10 mouse cellular contexts compared by ENCODE assay signal in genomic region chr4:136324226-136324625, GRCm38 (mm10). TPM values are rescaled to one million over a fixed set of nuclear protein-coding genes. Genes with fewer than 3 reads are reported as not detected.
A peak's percentile ranks its signal among the peaks of the same experiment; 100 is the strongest.
DNase-seq lines count a peak whose midpoint lies in the region; ATAC-seq and TF ChIP-seq lines count a peak whose summit lies in the region.
"Had no signal": no experiment of that assay in that cellular context is flagged by ENCODE, and none has a peak within 500 bp of the region (broad histone marks: within the 10 kb centered on the region; RNA-seq: fewer than 3 reads in every experiment).

No protein-coding gene starts in this region.

- H3K36me3 ChIP-seq in forebrain, embryonic 14.5 days (ENCODE audit: control insufficient read depth, insufficient read depth, low read length), result peaks cover 70% of the 10 kb centered on the region
- peaks cover 25% of the 10 kb centered on the region for H3K36me3 ChIP-seq in forebrain, embryonic 16.5 days (ENCODE audit: control insufficient read depth, insufficient read depth)
- peaks cover 54% of the 10 kb centered on the region for H3K36me3 ChIP-seq in hindbrain, embryonic 13.5 days

- no peak overlapping the region for H3K27ac ChIP-seq in forebrain, embryonic 14.5 days (ENCODE audit: low read depth, low read length)
- H3K27ac ChIP-seq in forebrain, embryonic 16.5 days (ENCODE audit: low read length), result no peak overlapping the region
- H3K27ac ChIP-seq in hindbrain, embryonic 13.5 days, result no peak overlapping the region
- H3K27ac ChIP-seq: liver, embryonic 15.5 days; neural tube, embryonic 13.5 days had no signal

- H3K27me3 ChIP-seq in forebrain, embryonic 14.5 days (replicated peaks; ENCODE audit: control insufficient read depth, insufficient read depth, low read length), result no peaks in the 10 kb centered on the region
- H3K27me3 ChIP-seq in forebrain, embryonic 16.5 days (replicated peaks; ENCODE audit: control insufficient read depth, insufficient read depth, low read length), result no peaks in the 10 kb centered on the region
- H3K27me3 ChIP-seq in hindbrain, embryonic 13.5 days, result no peaks in the 10 kb centered on the region
- H3K27me3 ChIP-seq: liver, embryonic 15.5 days; neural tube, embryonic 13.5 days had no signal

- no peaks in the 10 kb centered on the region for H3K9me3 ChIP-seq in forebrain, embryonic 14.5 days (replicated peaks; ENCODE audit: control insufficient read depth, low read length)
- no peaks in the 10 kb centered on the region for H3K9me3 ChIP-seq in forebrain, embryonic 16.5 days (ENCODE audit: control insufficient read depth, low read length)
- no peaks in the 10 kb centered on the region for H3K9me3 ChIP-seq in hindbrain, embryonic 13.5 days
- H3K9me3 ChIP-seq: liver, embryonic 15.5 days; neural tube, embryonic 13.5 days had no signal

- TF ChIP-seq POLR2A in lung, adult 2 months (IDR thresholded peaks at IDR 0.05; ENCODE audit: borderline replicate concordance, extremely low read depth, low read depth, low read length), result no peak

- no peak overlapping the region for H3K9ac ChIP-seq in forebrain, embryonic 14.5 days (ENCODE audit: low read length)
- no peak overlapping the region for H3K9ac ChIP-seq in forebrain, embryonic 16.5 days (replicated peaks; ENCODE audit: low read depth, low read length)
- no peak overlapping the region for H3K9ac ChIP-seq in hindbrain, embryonic 13.5 days
- H3K9ac ChIP-seq: liver, embryonic 15.5 days; neural tube, embryonic 13.5 days had no signal

- WGBS in forebrain, embryonic 14.5 days, result 51% methylated on average over 2 of the region's 2 CpGs
- 74% methylated on average over 2 of the region's 2 CpGs for WGBS in forebrain, embryonic 16.5 days
- WGBS in lung, adult 2 months, result 31% methylated on average over 2 of the region's 2 CpGs
- 76% methylated on average over 2 of the region's 2 CpGs for WGBS in hindbrain, embryonic 13.5 days

- no peak for ATAC-seq in forebrain, embryonic 14.5 days
- no peak for ATAC-seq in forebrain, embryonic 16.5 days
- ATAC-seq in hindbrain, embryonic 13.5 days (ENCODE audit: low FRiP score), result no peak

- TF ChIP-seq CTCF in lung, adult 2 months (IDR thresholded peaks at IDR 0.05; ENCODE audit: insufficient read depth, low read length), result no peak

- no peak overlapping the region for H3K4me3 ChIP-seq in forebrain, embryonic 14.5 days (ENCODE audit: low read depth, low read length)
- H3K4me3 ChIP-seq in forebrain, embryonic 16.5 days (replicated peaks; ENCODE audit: low read length), result no peak overlapping the region
- H3K4me3 ChIP-seq in lung, adult 2 months (replicated peaks; ENCODE audit: extremely low read depth, low read depth, low read length), result no peak overlapping the region
- no peak overlapping the region for H3K4me3 ChIP-seq in hindbrain, embryonic 13.5 days
- H3K4me3 ChIP-seq: liver, embryonic 15.5 days; neural tube, embryonic 13.5 days had no signal

- no peaks in the 10 kb centered on the region for H3K4me1 ChIP-seq in forebrain, embryonic 14.5 days (ENCODE audit: control insufficient read depth, insufficient read depth, low read length)
- no peaks in the 10 kb centered on the region for H3K4me1 ChIP-seq in forebrain, embryonic 16.5 days (replicated peaks; ENCODE audit: control insufficient read depth, insufficient read depth, low read length)
- H3K4me1 ChIP-seq in lung, adult 2 months (ENCODE audit: control insufficient read depth, insufficient read depth, low read length), result no peaks in the 10 kb centered on the region; the same call in 1 of the 2 replicates
- no peaks in the 10 kb centered on the region for H3K4me1 ChIP-seq in hindbrain, embryonic 13.5 days (replicated peaks)
- H3K4me1 ChIP-seq: liver, embryonic 15.5 days had no signal

- no peak overlapping the region for H3K4me2 ChIP-seq in forebrain, embryonic 14.5 days (ENCODE audit: low read length)
- H3K4me2 ChIP-seq in forebrain, embryonic 16.5 days (ENCODE audit: low read length), result no peak overlapping the region
- H3K4me2 ChIP-seq in hindbrain, embryonic 13.5 days, result no peak overlapping the region
- H3K4me2 ChIP-seq: liver, embryonic 15.5 days; neural tube, embryonic 13.5 days had no signal

- peak; percentile 29 for DNase-seq in forebrain, embryonic 14.5 days (ENCODE audit: low spot score)
- DNase-seq in lung, adult 18-20 months, result peak; percentile 14 to 56
- DNase-seq in lung, adult 2 months, result no peak
- peak; percentile 8 to 33 for DNase-seq in heart, postnatal 14 days
- DNase-seq in retina, postnatal 1 day, result peak; percentile 32
- DNase-seq in frontal cortex, postnatal 10 days (ENCODE audit: low spot score in 2 of 2), result no peak

- intact Hi-C loops in heart, postnatal 14 days (cut with DNase I), result loop anchor here (2.0 to 5.0 kb wide), 4 partner anchors 37 to 157 kb away; partner anchors contain the start of gene Asap3

RNA-seq across cellular contexts. Expression of gene Hnrnpr, which starts 13.5 kb away (rescaled TPM):
- polyA plus RNA-seq in forebrain, embryonic 14.5 days (2014; fragmentation: Nextera tagmentation; extraction: Ambion mirVana), result 195 and 201 TPM in 2 replicates
- 249 and 266 TPM in 2 replicates for polyA plus RNA-seq in forebrain, embryonic 16.5 days (2015; fragmentation: Nextera tagmentation; extraction: Ambion mirVana)
- 10.0 and 18.3 TPM in 2 replicates for polyA plus RNA-seq in lung, adult 2 months (2012; rRNA removed)
- total RNA-seq in heart, postnatal 14 days (2021), result 10 to 100 TPM; 47.8 to 51.5 TPM
- 234 and 252 TPM in 2 replicates for polyA plus RNA-seq in hindbrain, embryonic 13.5 days (2015; fragmentation: Nextera tagmentation; extraction: Ambion mirVana)

RNA-seq across cellular contexts. Expression of gene Zfp46, which starts 39.7 kb away (rescaled TPM):
- polyA plus RNA-seq in forebrain, embryonic 14.5 days (2014; fragmentation: Nextera tagmentation; extraction: Ambion mirVana), result 34.4 and 39.7 TPM in 2 replicates
- polyA plus RNA-seq in forebrain, embryonic 16.5 days (2015; fragmentation: Nextera tagmentation; extraction: Ambion mirVana), result 50.1 and 54.7 TPM in 2 replicates
- polyA plus RNA-seq in lung, adult 2 months (2012; rRNA removed), result 20.4 and 33.4 TPM in 2 replicates
- total RNA-seq in heart, postnatal 14 days (2021), result 10 to 100 TPM; 56.1 to 64.2 TPM
- 41.3 and 44.5 TPM in 2 replicates for polyA plus RNA-seq in hindbrain, embryonic 13.5 days (2015; fragmentation: Nextera tagmentation; extraction: Ambion mirVana)

Comparison
In these comparisons a context has a peak if more than half of its experiments do, and no peak if none do; other contexts are left out.
1. DNase-seq: peak in forebrain, embryonic 14.5 days (single experiment), lung, adult 18-20 months (2 of 2), heart, postnatal 14 days (2 of 2) and retina, postnatal 1 day (single experiment); none in lung, adult 2 months (single experiment) and frontal cortex, postnatal 10 days (0 of 2).
2. RNA of gene Hnrnpr, which starts 13.5 kb away (polyA plus RNA-seq): 249 to 266 TPM in forebrain, embryonic 16.5 days, 234 to 252 TPM in hindbrain, embryonic 13.5 days and 195 to 201 TPM in forebrain, embryonic 14.5 days; 10.0 to 18.3 TPM in lung, adult 2 months; every median in the first group is over 10 times any median in the second.